Mouse (Mus musculus) embryonic facial prominence, embryonic 14.5 days (tissue): ENCODE results near the gene Hnrnpab. TPM values are rescaled to one million over a fixed set of nuclear protein-coding genes. Genes with fewer than 3 reads are reported as not detected.
"Not testable (repeated sequence)": the region's sequence is repeated elsewhere in the genome, so short reads cannot be mapped to it uniquely, and the experiment has no call there.

ENCODE experiments used
- ATAC-seq: fragments of 200-750 bp; cut with Nextera tagmentation; 2 replicates; pipeline ENCODE4 v1.8.0; 2017; ENCODE audit warnings: low read depth, moderate number of reproducible peaks, moderate TSS enrichment
- DNase-seq: peaks from one replicate; pipeline ENCODE4 v3.0.0-alpha.2; 2015; ENCODE audit warnings: low spot score
- H3K27ac ChIP-seq: fragments of 300-500 bp; sonication (generic); replicated peaks from 2 replicates; pipeline ENCODE4 v1.5.1; 2014; ENCODE audit warnings: low read depth, mild to moderate bottlenecking, low read length, moderate library complexity
- H3K27me3 ChIP-seq: fragments of 300-500 bp; sonication (generic); replicated peaks from 2 replicates; pipeline ENCODE4 v1.6.1; 2014; ENCODE audit warnings: low read length; ENCODE audit not compliant: control insufficient read depth, insufficient read depth
- H3K36me3 ChIP-seq: fragments of 300-500 bp; sonication (generic); 2 replicates; pipeline ENCODE4 v1.6.1; 2014; ENCODE audit warnings: low read length, mixed read lengths; ENCODE audit not compliant: control insufficient read depth, insufficient read depth
- H3K4me1 ChIP-seq: fragments of 300-500 bp; sonication (generic); 2 replicates; pipeline ENCODE4 v1.6.1; 2014; ENCODE audit warnings: antibody characterized with exemption, low read length; ENCODE audit not compliant: control insufficient read depth, insufficient read depth
- H3K4me2 ChIP-seq: fragments of 300-500 bp; sonication (generic); 2 replicates; pipeline ENCODE4 v1.6.1; 2014; ENCODE audit warnings: low read depth, mild to moderate bottlenecking, low read length, moderate library complexity, mixed read lengths
- H3K4me3 ChIP-seq: fragments of 300-500 bp; sonication (generic); 2 replicates; pipeline ENCODE4 v1.5.1; 2014; ENCODE audit warnings: low read depth, mild to moderate bottlenecking, low read length
- H3K9ac ChIP-seq: fragments of 300-500 bp; sonication (generic); 2 replicates; pipeline ENCODE4 v1.6.1; 2014; ENCODE audit warnings: low read depth, mild to moderate bottlenecking, low read length, moderate library complexity, mixed read lengths
- H3K9me3 ChIP-seq: fragments of 300-500 bp; sonication (generic); 2 replicates; pipeline ENCODE4 v1.6.1; 2016; ENCODE audit warnings: low read length; ENCODE audit not compliant: control insufficient read depth
- WGBS: fragments of 180-500 bp; shearing (Covaris S2); extraction: QIAGEN DNeasy Blood & Tissue Kit; methylation state at CpG from one replicate; pipeline ENCODE4 v1.1.7; 2014; 5-methylcytosine and 5-hydroxymethylcytosine counted together
- polyA plus RNA-seq: library from polyadenylated mRNA; unstranded; fragments of >200 nt; fragmentation: Nextera tagmentation; extraction: Ambion mirVana; gene quantifications from 2 replicates; pipeline ENCODE4 v1.2.1, GENCODE M21; 2014

The Hnrnpab gene
- polyA plus RNA-seq, 1 experiment from 2014 or later: 433 TPM

- Histone ChIP-seq H3K36me3 (peaks cover 25% of the 10 kb centered on the region), H3K9ac (peak overlapping the region; percentile 36; the same call in 1 of the 2 replicates), H3K4me2 (peak overlapping the region; percentile 77), H3K4me3 (peak overlapping the region; percentile 58), H3K27ac (no peak overlapping the region), H3K4me1 (peaks cover 19% of the 10 kb centered on the region), H3K27me3 (no peaks in the 10 kb centered on the region), H3K9me3 (no peaks in the 10 kb centered on the region)
- ATAC-seq (peak; percentile 8; the same call in 1 of the 2 replicates), DNase-seq (no peak)
- 54% methylated on average over 8 of the region's 8 CpGs for WGBS
These were observed 12.3 kb upstream of the Hnrnpab start for GRCm38 (mm10) chr11:51618894-51619408.

- 5% methylated on average over 4 of the region's 4 CpGs for WGBS
- Histone ChIP-seq H3K9ac (no peak overlapping the region), H3K27me3 (no peaks in the 10 kb centered on the region), H3K27ac (no peak overlapping the region), H3K4me2 (no peak overlapping the region), H3K4me1 (peaks cover 19% of the 10 kb centered on the region), H3K9me3 (no peaks in the 10 kb centered on the region), H3K4me3 (no peak overlapping the region), H3K36me3 (peaks cover 13% of the 10 kb centered on the region)
- DNase-seq (peak; percentile 83), ATAC-seq (no peak)
These were observed 11.0 kb upstream of the Hnrnpab start for GRCm38 (mm10) chr11:51617693-51618092.

- not testable (repeated sequence) for H3K9me3 ChIP-seq, H3K36me3 ChIP-seq, DNase-seq, H3K27me3 ChIP-seq, ATAC-seq
- 97% methylated on average over 7 of the region's 7 CpGs for WGBS
- Histone ChIP-seq H3K4me3 (0 out of 2 replicates have a peak overlapping the region, but pooled peaks have one; percentile 40), H3K4me2 (peak overlapping the region; percentile 74), H3K27ac (peak overlapping the region; percentile 87; the same call in 1 of the 2 replicates), H3K9ac (peak overlapping the region; percentile 66), H3K4me1 (peaks cover 19% of the 10 kb centered on the region)
These were observed 9.5 kb upstream of the Hnrnpab start for GRCm38 (mm10) chr11:51616113-51616512.

GRCm38 (mm10) chr11:51615601-51616000 is 9.0 kb upstream of the Hnrnpab start:
- Histone ChIP-seq H3K4me1 (peaks cover 15% of the 10 kb centered on the region), H3K27me3 (no peaks in the 10 kb centered on the region), H3K9ac (peak overlapping the region; percentile 66), H3K4me3 (peak overlapping the region; percentile 40), H3K27ac (peak overlapping the region; percentile 87), H3K36me3 (no peaks in the 10 kb centered on the region), H3K9me3 (no peaks in the 10 kb centered on the region), H3K4me2 (peak overlapping the region; percentile 74)
- peak; percentile 75 for ATAC-seq
- peak; percentile 87 for DNase-seq
- WGBS: 1% methylated on average over 13 of the region's 14 CpGs

GRCm38 (mm10) chr11:51615129-51615528 is 8.5 kb upstream of the Hnrnpab start:
- no peaks in the 10 kb centered on the region for H3K9me3 ChIP-seq
- H3K4me2 ChIP-seq: peak overlapping the region; percentile 74
- peak overlapping the region; percentile 87 for H3K27ac ChIP-seq
- no peaks in the 10 kb centered on the region for H3K27me3 ChIP-seq
- peak overlapping the region; percentile 66 for H3K9ac ChIP-seq
- DNase-seq: peak; percentile 79
- ATAC-seq: no peak
- peak overlapping the region; percentile 40 for H3K4me3 ChIP-seq
- H3K4me1 ChIP-seq: peaks cover 12% of the 10 kb centered on the region; the same call in 1 of the 2 replicates
- WGBS: 22% methylated on average over 7 of the region's 7 CpGs
- no peaks in the 10 kb centered on the region for H3K36me3 ChIP-seq

- H3K9ac ChIP-seq: no peak overlapping the region
- H3K27ac ChIP-seq: no peak overlapping the region
- DNase-seq (no peak), ATAC-seq (no peak)
- no peak overlapping the region for H3K4me3 ChIP-seq
- WGBS: 75% methylated on average over 8 of the region's 8 CpGs
- no peak overlapping the region for H3K4me2 ChIP-seq
- no peaks in the 10 kb centered on the region for H3K27me3 ChIP-seq
- H3K36me3 ChIP-seq: no peaks in the 10 kb centered on the region
- no peaks in the 10 kb centered on the region for H3K9me3 ChIP-seq
- peaks cover 12% of the 10 kb centered on the region; the same call in 1 of the 2 replicates for H3K4me1 ChIP-seq
These were observed 7.6 kb upstream of the Hnrnpab start for GRCm38 (mm10) chr11:51614256-51614655.

- H3K4me3 ChIP-seq, H3K4me1 ChIP-seq, ATAC-seq, H3K27ac ChIP-seq, H3K9ac ChIP-seq, DNase-seq, H3K36me3 ChIP-seq, H3K27me3 ChIP-seq, H3K4me2 ChIP-seq, H3K9me3 ChIP-seq: not testable (repeated sequence)
- WGBS: 83% methylated on average over 5 of the region's 5 CpGs
These were observed 3.3 kb upstream of the Hnrnpab start for GRCm38 (mm10) chr11:51609940-51610339.

- no peak for DNase-seq
- no peak overlapping the region for H3K27ac ChIP-seq
- no peak overlapping the region for H3K4me2 ChIP-seq
- H3K4me1 ChIP-seq: peaks cover 8% of the 10 kb centered on the region; the same call in 1 of the 2 replicates
- H3K36me3 ChIP-seq: peaks cover 12% of the 10 kb centered on the region
- WGBS: 76% methylated on average over 3 of the region's 3 CpGs
- no peak overlapping the region for H3K9ac ChIP-seq
- H3K4me3 ChIP-seq: no peak overlapping the region
- no peak for ATAC-seq
- no peaks in the 10 kb centered on the region for H3K9me3 ChIP-seq
- no peaks in the 10 kb centered on the region for H3K27me3 ChIP-seq
These were observed 2.7 kb upstream of the Hnrnpab start for GRCm38 (mm10) chr11:51609266-51609909.
